Mouse (Mus musculus): ENCODE measurements around the gene Flt4. TPM values are rescaled to one million over a fixed set of nuclear protein-coding genes. Genes with fewer than 3 reads are reported as not detected.

Gene Flt4
- polyA plus RNA-seq, 1 experiment: 1.9 TPM

GRCm38 (mm10) chr11:49658065-49658464 is 49.0 kb downstream of the Flt4 start:
- TF ChIP-seq CTCF (IDR thresholded peaks at IDR 0.05; ENCODE audit: extremely low read depth, insufficient read depth, low read length): no peak
- TF ChIP-seq POLR2A (IDR thresholded peaks at IDR 0.05; ENCODE audit: extremely low read depth, insufficient read depth, low read length): no peak
- Histone ChIP-seq H3K4me3 (ENCODE audit: insufficient read depth, low read length) (no peak overlapping the region), H3K4me1 (ENCODE audit: control insufficient read depth, insufficient read depth, low read length) (no peaks in the 10 kb centered on the region), H3K27ac (ENCODE audit: insufficient read depth, low read length) (no peak overlapping the region)

- Histone ChIP-seq H3K27ac (ENCODE audit: insufficient read depth, low read length) (peak overlapping the region; percentile 72), H3K4me3 (ENCODE audit: insufficient read depth, low read length) (no peak overlapping the region), H3K4me1 (ENCODE audit: control insufficient read depth, insufficient read depth, low read length) (no peaks in the 10 kb centered on the region)
- no peak for TF ChIP-seq CTCF (IDR thresholded peaks at IDR 0.05; ENCODE audit: extremely low read depth, insufficient read depth, low read length)
- no peak for TF ChIP-seq POLR2A (IDR thresholded peaks at IDR 0.05; ENCODE audit: extremely low read depth, insufficient read depth, low read length)
Measured at GRCm38 (mm10) chr11:49658791-49659469, 49.9 kb downstream of the Flt4 start.

- no peaks in the 10 kb centered on the region for H3K4me1 ChIP-seq (ENCODE audit: control insufficient read depth, insufficient read depth, low read length)
- TF ChIP-seq CTCF (IDR thresholded peaks at IDR 0.05; ENCODE audit: extremely low read depth, insufficient read depth, low read length): no peak
- no peak for TF ChIP-seq POLR2A (IDR thresholded peaks at IDR 0.05; ENCODE audit: extremely low read depth, insufficient read depth, low read length)
- H3K27ac ChIP-seq (ENCODE audit: insufficient read depth, low read length): no peak overlapping the region
- no peak overlapping the region for H3K4me3 ChIP-seq (ENCODE audit: insufficient read depth, low read length)
Measured at GRCm38 (mm10) chr11:49659470-49659799, 50.4 kb downstream of the Flt4 start.

- Histone ChIP-seq H3K4me3 (ENCODE audit: insufficient read depth, low read length) (no peak overlapping the region), H3K4me1 (ENCODE audit: control insufficient read depth, insufficient read depth, low read length) (no peaks in the 10 kb centered on the region), H3K27ac (ENCODE audit: insufficient read depth, low read length) (no peak overlapping the region)
- TF ChIP-seq POLR2A (IDR thresholded peaks at IDR 0.05; ENCODE audit: extremely low read depth, insufficient read depth, low read length) (no peak), CTCF (IDR thresholded peaks at IDR 0.05; ENCODE audit: extremely low read depth, insufficient read depth, low read length) (no peak)
Measured at GRCm38 (mm10) chr11:49662292-49662780, 53.3 kb downstream of the Flt4 start.

- no peak within 1 kb of the TSS for H3K4me3 ChIP-seq (ENCODE audit: insufficient read depth, low read length)
- no peak for TF ChIP-seq POLR2A (IDR thresholded peaks at IDR 0.05; ENCODE audit: extremely low read depth, insufficient read depth, low read length)
- no peak for TF ChIP-seq CTCF (IDR thresholded peaks at IDR 0.05; ENCODE audit: extremely low read depth, insufficient read depth, low read length)
- H3K27ac ChIP-seq (ENCODE audit: insufficient read depth, low read length): no peak within 1 kb of the TSS
- no peaks in the 10 kb centered on the region for H3K4me1 ChIP-seq (ENCODE audit: control insufficient read depth, insufficient read depth, low read length)
Measured at GRCm38 (mm10) chr11:49663310-49663709, 54.2 kb downstream of the Flt4 start, which contains the start of gene Scgb3a1. TSS of gene Scgb3a1 (plus strand) at chr11:49663610.

GRCm38 (mm10) chr11:49664262-49665140 is 55.4 kb downstream of the Flt4 start:
- Histone ChIP-seq H3K4me3 (ENCODE audit: insufficient read depth, low read length) (no peak overlapping the region), H3K4me1 (ENCODE audit: control insufficient read depth, insufficient read depth, low read length) (no peaks in the 10 kb centered on the region), H3K27ac (ENCODE audit: insufficient read depth, low read length) (no peak overlapping the region)
- TF ChIP-seq POLR2A (IDR thresholded peaks at IDR 0.05; ENCODE audit: extremely low read depth, insufficient read depth, low read length): no peak

- Histone ChIP-seq H3K4me1 (ENCODE audit: control insufficient read depth, insufficient read depth, low read length) (no peaks in the 10 kb centered on the region), H3K4me3 (ENCODE audit: insufficient read depth, low read length) (no peak overlapping the region), H3K27ac (ENCODE audit: insufficient read depth, low read length) (no peak overlapping the region)
- TF ChIP-seq CTCF (IDR thresholded peaks at IDR 0.05; ENCODE audit: extremely low read depth, insufficient read depth, low read length) (no peak), POLR2A (IDR thresholded peaks at IDR 0.05; ENCODE audit: extremely low read depth, insufficient read depth, low read length) (no peak)
Measured at GRCm38 (mm10) chr11:49665462-49665861, 56.4 kb downstream of the Flt4 start.

- Histone ChIP-seq H3K4me3 (ENCODE audit: insufficient read depth, low read length) (no peak overlapping the region), H3K27ac (ENCODE audit: insufficient read depth, low read length) (no peak overlapping the region), H3K4me1 (ENCODE audit: control insufficient read depth, insufficient read depth, low read length) (no peaks in the 10 kb centered on the region)
- TF ChIP-seq CTCF (IDR thresholded peaks at IDR 0.05; ENCODE audit: extremely low read depth, insufficient read depth, low read length): no peak
- TF ChIP-seq POLR2A (IDR thresholded peaks at IDR 0.05; ENCODE audit: extremely low read depth, insufficient read depth, low read length): no peak
Measured at GRCm38 (mm10) chr11:49673433-49673832, 64.4 kb downstream of the Flt4 start.

- Histone ChIP-seq H3K4me3 (ENCODE audit: insufficient read depth, low read length) (no peak overlapping the region), H3K27ac (ENCODE audit: insufficient read depth, low read length) (no peak overlapping the region), H3K4me1 (ENCODE audit: control insufficient read depth, insufficient read depth, low read length) (no peaks in the 10 kb centered on the region)
- TF ChIP-seq POLR2A (IDR thresholded peaks at IDR 0.05; ENCODE audit: extremely low read depth, insufficient read depth, low read length): no peak
- no peak for TF ChIP-seq CTCF (IDR thresholded peaks at IDR 0.05; ENCODE audit: extremely low read depth, insufficient read depth, low read length)
Measured at GRCm38 (mm10) chr11:49684237-49684973, 75.3 kb downstream of the Flt4 start.

Measured in cortical plate, adult 2 months (tissue).